Mouse (Mus musculus) heart, postnatal 0 days (tissue): ENCODE measurements around the gene Clcf1.

ENCODE experiments used
- CTCF ChIP-seq: IDR thresholded peaks from 2 replicates; pipeline ENCODE4 v1.5.1; 2016; ENCODE audit warnings: antibody characterized with exemption, control low read depth, low read depth
- EP300 ChIP-seq: IDR thresholded peaks from 2 replicates; pipeline ENCODE4 v1.6.1; 2016; ENCODE audit warnings: antibody characterized with exemption, low read depth

DNA sequence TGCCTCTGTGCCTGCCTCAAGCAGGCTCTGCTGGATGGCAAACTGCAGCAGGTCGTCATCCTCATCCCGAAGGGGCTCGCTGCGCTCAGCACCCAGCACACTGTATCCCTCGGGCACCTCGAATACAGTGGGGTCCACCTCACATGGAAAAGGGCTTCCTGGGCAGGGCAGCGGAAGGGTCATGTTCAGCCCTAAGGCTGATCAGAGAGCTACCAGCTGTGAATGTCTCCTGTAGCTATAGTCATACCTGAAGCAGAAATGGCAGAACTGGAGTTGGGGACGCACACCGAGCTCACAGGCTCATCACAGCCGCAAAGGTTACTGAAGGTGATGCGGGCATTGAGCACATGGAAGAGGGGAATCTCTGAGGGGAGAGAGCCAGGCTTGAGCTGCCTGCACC, 56.9 kb downstream of the Clcf1 start:
- TF ChIP-seq CTCF: no peak
- no peak for TF ChIP-seq EP300
